Mouse (Mus musculus): ENCODE measurements around the gene Zg16. TPM values are rescaled to one million over a fixed set of nuclear protein-coding genes. Genes with fewer than 3 reads are reported as not detected.

Zg16 gene
- polyA plus RNA-seq, 1 experiment from 2014 or later: not detected

GRCm38 (mm10) chr7:127114920-127115319, 27.8 kb upstream of the Zg16 start:
- no peak overlapping the region for H3K4me2 ChIP-seq (replicated peaks)
- H3K36me3 ChIP-seq: no peaks in the 10 kb centered on the region
- no peak for ATAC-seq (replicated peaks)
- no peak overlapping the region for H3K9ac ChIP-seq (replicated peaks)
- 92% methylated on average over 11 of the region's 11 CpGs for WGBS
- peaks cover 6% of the 10 kb centered on the region; the same call in 1 of the 2 replicates for H3K4me1 ChIP-seq
- H3K9me3 ChIP-seq: no peaks in the 10 kb centered on the region
- no peaks in the 10 kb centered on the region for H3K27me3 ChIP-seq
- no peak overlapping the region for H3K27ac ChIP-seq (replicated peaks)
- no peak overlapping the region for H3K4me3 ChIP-seq

DNA sequence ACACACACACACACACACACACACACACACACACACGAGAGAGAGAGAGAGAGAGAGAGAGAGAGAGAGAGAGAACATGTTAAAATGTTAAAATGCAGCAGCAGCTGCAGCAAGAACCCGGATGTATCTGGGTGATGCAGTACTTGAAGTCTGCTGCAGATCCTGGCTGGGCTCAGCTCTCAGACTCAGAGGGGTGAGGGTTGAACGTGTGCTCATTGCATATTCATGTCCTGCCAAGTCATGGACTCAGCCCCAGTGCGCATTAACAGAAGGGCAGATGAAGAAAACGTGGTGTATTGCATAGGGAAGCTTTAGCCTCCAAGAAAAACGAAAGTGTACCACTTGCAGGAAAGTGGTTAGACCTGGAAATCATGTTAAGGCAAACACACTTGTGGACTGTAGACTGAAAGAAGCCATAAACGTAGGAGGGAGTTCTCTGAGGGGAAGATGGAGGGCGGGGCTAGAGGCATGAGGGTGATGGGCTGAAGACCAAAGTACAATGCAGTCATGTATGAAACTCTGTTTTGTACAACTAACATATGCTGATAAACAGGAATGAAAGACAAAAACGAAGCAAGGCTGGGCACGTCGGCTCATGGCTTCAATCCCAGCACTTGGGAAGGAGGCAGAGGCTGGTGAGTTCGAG, 26.6 kb upstream of the Zg16 start:
- no peaks in the 10 kb centered on the region for H3K9me3 ChIP-seq
- H3K4me1 ChIP-seq: peaks cover 6% of the 10 kb centered on the region; the same call in 1 of the 2 replicates
- no peak overlapping the region for H3K9ac ChIP-seq (replicated peaks)
- no peak for ATAC-seq (replicated peaks)
- no peak overlapping the region for H3K27ac ChIP-seq (replicated peaks)
- no peaks in the 10 kb centered on the region for H3K27me3 ChIP-seq
- no peaks in the 10 kb centered on the region for H3K36me3 ChIP-seq
- WGBS: 48% methylated on average over 12 of the region's 12 CpGs
- no peak overlapping the region for H3K4me2 ChIP-seq (replicated peaks)
- no peak overlapping the region for H3K4me3 ChIP-seq

- Histone ChIP-seq H3K9ac (replicated peaks) (no peak overlapping the region), H3K27me3 (no peaks in the 10 kb centered on the region), H3K4me3 (no peak overlapping the region), H3K4me1 (peaks cover 6% of the 10 kb centered on the region; the same call in 1 of the 2 replicates), H3K9me3 (no peaks in the 10 kb centered on the region), H3K27ac (replicated peaks) (no peak overlapping the region), H3K36me3 (no peaks in the 10 kb centered on the region), H3K4me2 (replicated peaks) (no peak overlapping the region)
- no peak for ATAC-seq (replicated peaks)
- WGBS: 54% methylated on average over 9 of the region's 9 CpGs
Observed at GRCm38 (mm10) chr7:127112921-127113597, 25.9 kb upstream of the Zg16 start.

DNA sequence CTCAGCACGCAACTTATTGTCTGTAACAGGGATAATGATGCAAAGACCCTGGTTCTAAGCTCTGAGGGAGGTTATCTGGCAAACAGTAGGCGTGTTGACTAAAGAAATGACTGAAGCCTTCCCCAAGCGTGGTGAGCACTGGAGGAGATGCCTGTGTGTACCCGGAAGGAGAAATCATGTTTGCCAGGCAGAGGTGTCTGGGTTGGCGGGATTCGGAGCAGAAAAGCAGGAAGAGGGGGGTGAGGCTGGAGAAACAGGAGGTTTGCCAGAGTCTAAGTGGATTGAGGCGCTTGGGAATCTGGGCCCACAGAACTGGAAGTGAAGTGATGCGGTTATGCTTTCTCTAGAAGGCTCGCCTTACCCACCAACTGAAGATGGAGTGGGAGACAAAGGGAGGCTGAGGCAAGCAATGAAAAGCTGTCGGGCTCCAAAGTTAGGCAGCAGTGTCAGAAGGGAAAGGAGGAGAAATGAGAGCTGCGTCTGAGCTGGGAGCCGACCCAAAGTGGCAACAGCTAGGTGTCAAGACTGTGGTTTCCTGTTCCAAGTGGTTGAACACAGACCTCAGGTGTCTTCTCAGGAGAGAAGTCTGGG, 25.2 kb upstream of the Zg16 start:
- no peak overlapping the region for H3K27ac ChIP-seq (replicated peaks)
- H3K27me3 ChIP-seq: no peaks in the 10 kb centered on the region
- 82% methylated on average over 12 of the region's 12 CpGs for WGBS
- no peaks in the 10 kb centered on the region for H3K36me3 ChIP-seq
- H3K9me3 ChIP-seq: no peaks in the 10 kb centered on the region
- no peak overlapping the region for H3K9ac ChIP-seq (replicated peaks)
- no peak overlapping the region for H3K4me3 ChIP-seq
- no peak for ATAC-seq (replicated peaks)
- peaks cover 6% of the 10 kb centered on the region; the same call in 1 of the 2 replicates for H3K4me1 ChIP-seq
- no peak overlapping the region for H3K4me2 ChIP-seq (replicated peaks)

DNA sequence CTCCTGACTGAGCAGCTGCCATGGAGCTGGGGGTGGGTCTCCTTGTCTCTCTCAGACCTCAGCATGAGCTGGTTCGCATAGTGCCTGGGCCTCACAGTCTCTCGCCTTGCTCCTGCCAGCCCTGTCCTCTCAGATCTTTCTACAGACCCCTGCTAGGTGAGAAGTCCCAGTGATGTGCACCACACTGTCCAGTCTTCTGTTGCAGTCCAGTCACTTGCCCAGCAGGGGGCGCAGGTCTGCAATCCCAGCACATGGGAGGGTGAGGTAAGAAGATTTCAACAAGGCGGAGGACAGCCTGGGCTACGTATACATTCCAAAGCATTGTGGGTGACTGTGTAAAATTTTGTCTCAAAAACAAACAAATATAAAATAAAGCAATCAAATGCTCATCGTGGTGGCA, 24.3 kb upstream of the Zg16 start:
- ATAC-seq (replicated peaks): 0 out of 2 replicates have a peak, but pooled peaks have one; percentile 6
- Histone ChIP-seq H3K36me3 (no peaks in the 10 kb centered on the region), H3K9ac (replicated peaks) (no peak overlapping the region), H3K4me3 (no peak overlapping the region), H3K4me1 (peaks cover 6% of the 10 kb centered on the region; the same call in 1 of the 2 replicates), H3K27me3 (no peaks in the 10 kb centered on the region), H3K4me2 (replicated peaks) (no peak overlapping the region), H3K27ac (replicated peaks) (no peak overlapping the region), H3K9me3 (no peaks in the 10 kb centered on the region)
- 45% methylated on average over 6 of the region's 6 CpGs for WGBS

DNA sequence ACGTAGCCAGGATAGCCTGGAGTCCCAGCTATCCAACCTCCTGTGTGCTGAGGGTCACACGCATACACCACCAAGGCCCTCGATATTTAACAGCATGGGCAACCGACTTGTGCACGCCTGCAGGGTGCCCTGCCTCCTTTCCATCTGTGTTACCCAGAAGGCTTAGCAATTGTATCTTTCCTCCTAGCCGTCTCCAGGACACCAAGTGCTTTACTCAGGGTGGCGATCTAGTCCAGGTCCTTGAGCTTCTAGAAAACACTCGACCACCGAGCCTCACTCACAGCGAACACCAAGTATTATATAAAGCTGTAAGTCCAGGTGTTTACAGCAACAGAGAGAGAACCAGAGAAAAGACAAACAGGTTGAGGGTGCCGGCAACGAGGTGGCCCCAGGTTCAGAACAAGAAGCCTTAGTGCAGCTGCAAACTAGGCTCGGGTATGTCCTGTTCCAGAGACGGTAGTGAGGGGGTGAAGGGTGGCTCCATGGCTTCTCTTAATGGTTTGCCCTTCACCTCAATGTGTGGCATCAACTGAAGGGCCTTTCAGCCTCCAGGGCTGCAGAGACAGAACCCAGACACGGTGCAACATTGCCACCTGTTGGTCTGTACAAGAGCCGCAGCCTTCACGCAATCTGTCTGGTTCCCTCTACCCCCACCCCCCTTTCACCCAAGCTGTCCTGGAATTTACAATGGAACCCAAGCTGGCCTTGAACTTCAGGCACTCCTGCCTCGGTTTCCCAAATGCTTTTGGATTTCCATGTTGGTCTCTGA, 23.3 kb upstream of the Zg16 start:
- H3K4me2 ChIP-seq (replicated peaks): no peak overlapping the region
- 50% methylated on average over 18 of the region's 18 CpGs for WGBS
- H3K4me1 ChIP-seq: peaks cover 6% of the 10 kb centered on the region; the same call in 1 of the 2 replicates
- H3K27me3 ChIP-seq: no peaks in the 10 kb centered on the region
- H3K27ac ChIP-seq (replicated peaks): no peak overlapping the region
- no peak overlapping the region for H3K9ac ChIP-seq (replicated peaks)
- no peak overlapping the region for H3K4me3 ChIP-seq
- ATAC-seq (replicated peaks): peak; percentile 65
- no peaks in the 10 kb centered on the region for H3K36me3 ChIP-seq
- H3K9me3 ChIP-seq: no peaks in the 10 kb centered on the region

DNA sequence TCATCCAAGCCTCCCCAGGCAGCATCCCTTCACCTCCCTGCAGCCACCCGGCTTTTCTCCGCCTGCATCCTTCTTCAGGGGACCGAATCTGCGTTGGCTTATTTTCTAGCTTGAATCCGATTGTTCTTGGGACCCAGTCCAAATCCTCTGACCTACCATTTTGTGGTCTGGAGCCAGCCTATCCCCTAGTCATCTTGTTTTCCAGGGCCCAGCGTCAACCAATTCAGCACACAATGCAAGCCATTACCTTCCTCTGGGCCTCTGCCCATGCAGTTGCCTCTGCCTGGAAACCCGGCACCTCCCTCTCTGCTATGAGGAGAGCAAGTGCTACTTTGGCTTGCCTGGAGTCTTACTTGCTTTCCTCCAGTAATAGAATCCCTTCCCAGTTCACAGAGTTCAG, 18.4 kb upstream of the Zg16 start:
- Histone ChIP-seq H3K27ac (replicated peaks) (0 out of 2 replicates have a peak overlapping the region, but pooled peaks have one; percentile 0), H3K4me2 (replicated peaks) (no peak overlapping the region), H3K4me3 (no peak overlapping the region), H3K4me1 (peaks cover 12% of the 10 kb centered on the region; the same call in 1 of the 2 replicates), H3K27me3 (no peaks in the 10 kb centered on the region), H3K36me3 (no peaks in the 10 kb centered on the region), H3K9ac (replicated peaks) (no peak overlapping the region), H3K9me3 (no peaks in the 10 kb centered on the region)
- WGBS: 68% methylated on average over 7 of the region's 7 CpGs
- no peak for ATAC-seq (replicated peaks)

- H3K4me3 ChIP-seq: peak overlapping the region; percentile 27
- H3K27ac ChIP-seq (replicated peaks): peak overlapping the region; percentile 64
- H3K36me3 ChIP-seq: no peaks in the 10 kb centered on the region
- H3K4me2 ChIP-seq (replicated peaks): peak overlapping the region; percentile 39
- ATAC-seq (replicated peaks): peak; percentile 81
- H3K27me3 ChIP-seq: no peaks in the 10 kb centered on the region
- no peaks in the 10 kb centered on the region for H3K9me3 ChIP-seq
- H3K4me1 ChIP-seq: peaks cover 12% of the 10 kb centered on the region; the same call in 1 of the 2 replicates
- 14% methylated on average over 17 of the region's 17 CpGs for WGBS
- H3K9ac ChIP-seq (replicated peaks): peak overlapping the region; percentile 31; the same call in 1 of the 2 replicates
Observed at GRCm38 (mm10) chr7:127104560-127105332, 17.6 kb upstream of the Zg16 start.

GRCm38 (mm10) chr7:127103960-127104359, 16.8 kb upstream of the Zg16 start:
- no peak for ATAC-seq (replicated peaks)
- H3K4me3 ChIP-seq: no peak overlapping the region
- no peak overlapping the region for H3K9ac ChIP-seq (replicated peaks)
- H3K27me3 ChIP-seq: no peaks in the 10 kb centered on the region
- WGBS: 72% methylated on average over 6 of the region's 6 CpGs
- no peaks in the 10 kb centered on the region for H3K36me3 ChIP-seq
- no peaks in the 10 kb centered on the region for H3K9me3 ChIP-seq
- H3K4me2 ChIP-seq (replicated peaks): no peak overlapping the region
- H3K27ac ChIP-seq (replicated peaks): peak overlapping the region; percentile 64
- peaks cover 12% of the 10 kb centered on the region; the same call in 1 of the 2 replicates for H3K4me1 ChIP-seq

- Histone ChIP-seq H3K27ac (replicated peaks) (no peak overlapping the region), H3K4me1 (peaks cover 12% of the 10 kb centered on the region; the same call in 1 of the 2 replicates), H3K4me3 (no peak overlapping the region), H3K27me3 (no peaks in the 10 kb centered on the region), H3K9me3 (no peaks in the 10 kb centered on the region), H3K4me2 (replicated peaks) (no peak overlapping the region), H3K36me3 (no peaks in the 10 kb centered on the region), H3K9ac (replicated peaks) (no peak overlapping the region)
- 81% methylated on average over 6 of the region's 6 CpGs for WGBS
- ATAC-seq (replicated peaks): no peak
Observed at GRCm38 (mm10) chr7:127102148-127102547, 15.0 kb upstream of the Zg16 start.

DNA sequence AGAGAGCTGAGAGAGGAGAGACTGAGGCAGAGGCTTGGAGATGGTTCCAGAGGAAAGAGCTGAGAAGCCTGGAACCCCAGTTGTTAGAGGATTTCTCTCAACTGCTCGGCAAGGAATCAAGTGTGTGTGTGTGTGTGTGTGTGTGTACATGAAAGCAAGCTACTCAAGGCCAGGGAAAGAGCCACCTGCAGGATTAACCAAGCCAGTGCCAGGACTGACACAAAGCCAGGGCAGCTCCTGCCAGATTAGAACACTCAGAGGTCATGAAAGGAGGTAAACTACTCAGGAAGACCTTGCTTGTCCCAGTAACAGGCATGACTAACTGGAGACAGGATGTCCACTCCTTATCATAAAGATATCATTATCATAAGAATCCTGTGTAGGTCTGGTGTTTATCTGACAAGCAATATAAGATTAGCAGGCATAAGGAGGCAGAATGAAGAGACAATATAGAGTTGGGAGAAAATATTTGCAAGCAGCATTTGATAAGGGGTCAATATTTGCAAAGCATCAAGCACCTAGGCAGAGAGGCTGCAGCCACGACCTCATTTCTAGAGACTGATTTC, 14.4 kb upstream of the Zg16 start:
- Histone ChIP-seq H3K27me3 (no peaks in the 10 kb centered on the region), H3K27ac (replicated peaks) (no peak overlapping the region), H3K9me3 (no peaks in the 10 kb centered on the region), H3K4me2 (replicated peaks) (no peak overlapping the region), H3K36me3 (no peaks in the 10 kb centered on the region), H3K4me3 (no peak overlapping the region), H3K9ac (replicated peaks) (no peak overlapping the region), H3K4me1 (peaks cover 12% of the 10 kb centered on the region; the same call in 1 of the 2 replicates)
- WGBS: 46% methylated on average over 2 of the region's 2 CpGs
- no peak for ATAC-seq (replicated peaks)
